32 mouse cellular contexts compared by ENCODE assay signal in genomic region chr12:31087060-31087459, GRCm38 (mm10). TPM values are rescaled to one million over a fixed set of nuclear protein-coding genes. Genes with fewer than 3 reads are reported as not detected.
DNase-seq lines count a peak whose midpoint lies in the region; ATAC-seq lines count a peak whose summit lies in the region.
"Had no signal": no experiment of that assay in that cellular context is flagged by ENCODE, and none has a peak within 500 bp of the region (broad histone marks: within the 10 kb centered on the region; RNA-seq: fewer than 3 reads in every experiment).

No protein-coding gene starts in this region.

- peak; percentile 92 for ATAC-seq in erythroblast, adult 5-6 weeks (replicated peaks; ENCODE audit: low FRiP score, poor library complexity, severe bottlenecking)
- ATAC-seq in liver, embryonic 13.5 days (ENCODE audit: low read depth), result peak; percentile 80
- peak; percentile 87 for ATAC-seq in megakaryocyte progenitor cell, adult 5-6 weeks (replicated peaks; ENCODE audit: poor library complexity)
- ATAC-seq in midbrain, embryonic 14.5 days (ENCODE audit: low FRiP score, low TSS enrichment), result no peak; the same call in 1 of the 2 replicates
- ATAC-seq: forebrain, postnatal 0 days; hindbrain, embryonic 16.5 days had no signal

- H3K4me1 ChIP-seq in liver, embryonic 13.5 days (replicated peaks), result peaks cover 44% of the 10 kb centered on the region
- H3K4me1 ChIP-seq in midbrain, embryonic 14.5 days (ENCODE audit: control insufficient read depth, insufficient read depth, low read length), result no peaks in the 10 kb centered on the region
- H3K4me1 ChIP-seq in hindbrain, embryonic 10.5 days (replicated peaks), result peaks cover 6% of the 10 kb centered on the region; the same call in 1 of the 2 replicates
- H3K4me1 ChIP-seq: embryonic facial prominence, embryonic 12.5 days; kidney, embryonic 15.5 days; midbrain, embryonic 12.5 days had no signal

- H3K27me3 ChIP-seq in liver, embryonic 13.5 days, result no peaks in the 10 kb centered on the region
- no peaks in the 10 kb centered on the region for H3K27me3 ChIP-seq in midbrain, embryonic 14.5 days (ENCODE audit: control insufficient read depth, insufficient read depth, low read length)
- no peaks in the 10 kb centered on the region for H3K27me3 ChIP-seq in hindbrain, embryonic 10.5 days (ENCODE audit: insufficient read depth, poor library complexity, severe bottlenecking)
- H3K27me3 ChIP-seq: embryonic facial prominence, embryonic 12.5 days; heart, embryonic 13.5 days; kidney, embryonic 15.5 days; midbrain, embryonic 12.5 days had no signal

- DNase-seq in MEL-GATA-1-ER (ENCODE audit: extremely low read depth, low read depth), result peak; percentile 72
- DNase-seq in liver, embryonic 13.5 days, result peak; percentile 36
- no peak for DNase-seq in left cerebral cortex, postnatal 36 days (ENCODE audit: low spot score in 2 of 2)
- DNase-seq in midbrain, embryonic 14.5 days, result no peak
- DNase-seq in hindbrain, embryonic 10.5 days (ENCODE audit: low spot score), result no peak
- DNase-seq: adrenal gland, postnatal 14 days; B cell, adult 2 months; cerebellum, adult 11-12 months; cerebellum, postnatal 36 days; embryo, embryonic 11 days; forebrain, postnatal 0 days; gastrocnemius, postnatal 10 days; heart, postnatal 10 days; kidney, adult 18-20 months; kidney, postnatal 25 days; left cerebral cortex, postnatal 4 days; lung, embryonic 14.5 days; lung, postnatal 14 days; thymus, adult 2 months; thymus, postnatal 4 days had no signal

- no peak overlapping the region for H3K9ac ChIP-seq in liver, embryonic 13.5 days
- no peak overlapping the region for H3K9ac ChIP-seq in midbrain, embryonic 14.5 days (replicated peaks; ENCODE audit: low read length)
- H3K9ac ChIP-seq: embryonic facial prominence, embryonic 12.5 days; forebrain, postnatal 0 days; heart, embryonic 13.5 days; kidney, embryonic 15.5 days; lung, embryonic 14.5 days; midbrain, embryonic 12.5 days had no signal

- no peak overlapping the region for H3K4me2 ChIP-seq in liver, embryonic 13.5 days
- H3K4me2 ChIP-seq in midbrain, embryonic 14.5 days (ENCODE audit: low read length), result no peak overlapping the region
- H3K4me2 ChIP-seq: embryonic facial prominence, embryonic 12.5 days; heart, embryonic 13.5 days; kidney, embryonic 15.5 days; lung, embryonic 14.5 days; midbrain, embryonic 12.5 days had no signal

- H3K4me3 ChIP-seq in liver, embryonic 13.5 days (replicated peaks), result no peak overlapping the region
- no peak overlapping the region for H3K4me3 ChIP-seq in midbrain, embryonic 14.5 days (replicated peaks; ENCODE audit: low read depth, low read length)
- no peak overlapping the region for H3K4me3 ChIP-seq in hindbrain, embryonic 10.5 days
- H3K4me3 ChIP-seq: embryonic facial prominence, embryonic 12.5 days; heart, embryonic 13.5 days; kidney, embryonic 15.5 days; left cerebral cortex, adult 2 months; midbrain, embryonic 12.5 days had no signal

- H3K9me3 ChIP-seq in liver, embryonic 13.5 days (replicated peaks), result no peaks in the 10 kb centered on the region
- H3K9me3 ChIP-seq in midbrain, embryonic 14.5 days (ENCODE audit: control insufficient read depth, low read length), result no peaks in the 10 kb centered on the region
- H3K9me3 ChIP-seq in hindbrain, embryonic 10.5 days, result no peaks in the 10 kb centered on the region
- H3K9me3 ChIP-seq: embryonic facial prominence, embryonic 12.5 days; heart, embryonic 13.5 days; kidney, embryonic 15.5 days; midbrain, embryonic 12.5 days had no signal

- WGBS in liver, embryonic 13.5 days (ENCODE audit: insufficient replicate concordance), result 41% methylated on average over 4 of the region's 4 CpGs
- WGBS in midbrain, embryonic 14.5 days, result 88% methylated on average over 4 of the region's 4 CpGs
- 86% methylated on average over 4 of the region's 4 CpGs for WGBS in hindbrain, embryonic 10.5 days

- H3K36me3 ChIP-seq in liver, embryonic 13.5 days, result no peaks in the 10 kb centered on the region
- no peaks in the 10 kb centered on the region for H3K36me3 ChIP-seq in midbrain, embryonic 14.5 days (ENCODE audit: control insufficient read depth, insufficient read depth, low read length)
- H3K36me3 ChIP-seq in hindbrain, embryonic 10.5 days, result no peaks in the 10 kb centered on the region
- H3K36me3 ChIP-seq: embryonic facial prominence, embryonic 12.5 days; heart, embryonic 13.5 days; kidney, embryonic 15.5 days; midbrain, embryonic 12.5 days had no signal

- no peak overlapping the region for H3K27ac ChIP-seq in liver, embryonic 13.5 days
- H3K27ac ChIP-seq in midbrain, embryonic 14.5 days (replicated peaks; ENCODE audit: low read depth, low read length), result no peak overlapping the region
- no peak overlapping the region for H3K27ac ChIP-seq in hindbrain, embryonic 10.5 days
- H3K27ac ChIP-seq: embryonic facial prominence, embryonic 12.5 days; heart, embryonic 13.5 days; kidney, embryonic 15.5 days; left cerebral cortex, adult 2 months; midbrain, embryonic 12.5 days; stomach, postnatal 0 days had no signal

- intact Hi-C loops in left cerebral cortex, postnatal 36 days (cut with DNase I), result no loop called here

RNA-seq across cellular contexts. Expression of gene Fam110c, which starts 13.4 kb away (rescaled TPM):
- total RNA-seq in erythroblast, adult 5-6 weeks (2015; ENCODE audit: low replicate concordance), result 1.3 and 3.8 TPM in 2 replicates
- 2.9 and 3.5 TPM in 2 replicates for total RNA-seq in erythroblast, adult 5-6 weeks (2017; ENCODE audit: low replicate concordance)
- polyA plus RNA-seq in liver, embryonic 13.5 days (2015; fragmentation: Nextera tagmentation; extraction: Ambion mirVana), result 1.5 TPM in 2 replicates
- total RNA-seq in megakaryocyte progenitor cell, adult 5-6 weeks (2015), result 0.05 and 0.64 TPM in 2 replicates
- total RNA-seq in megakaryocyte progenitor cell, adult 5-6 weeks (2017), result 0.07 and 0.08 TPM in 2 replicates
- total RNA-seq in left cerebral cortex, postnatal 36 days (2021), result under 1 TPM in 1 of 2 experiments, not detected in 1; 0.16 TPM
- polyA plus RNA-seq in midbrain, embryonic 14.5 days (2014; fragmentation: Nextera tagmentation; extraction: Ambion mirVana), result 0.11 TPM in 1 of 2 replicates, not detected in the other
- 0.30 and 0.31 TPM in 2 replicates for polyA plus RNA-seq in hindbrain, embryonic 10.5 days (2016; fragmentation: Nextera tagmentation; extraction: Ambion mirVana)
- total RNA-seq: layer of hippocampus, adult 18-20 months; layer of hippocampus, postnatal 10 days; left cerebral cortex, adult 2 months; left cerebral cortex, postnatal 4 days had no signal
- polyA plus RNA-seq: forebrain, postnatal 0 days; neural tube, embryonic 14.5 days had no signal

Comparison
In these comparisons a context has a peak if more than half of its experiments do, and no peak if none do; other contexts are left out.
1. DNase-seq: peak in MEL-GATA-1-ER (single experiment) and liver, embryonic 13.5 days (single experiment); none in left cerebral cortex, postnatal 36 days (0 of 2), midbrain, embryonic 14.5 days (single experiment) and hindbrain, embryonic 10.5 days (single experiment).